ENCODE assay signal across 32 mouse cellular contexts in genomic region chr10:79546483-79546882, GRCm38 (mm10). TPM values are rescaled to one million over a fixed set of nuclear protein-coding genes. Genes with fewer than 3 reads are reported as not detected.
DNase-seq lines count a peak whose midpoint lies in the region; ATAC-seq and TF ChIP-seq lines count a peak whose summit lies in the region.
"Had no signal": no experiment of that assay in that cellular context is flagged by ENCODE, and none has a peak within 500 bp of the region (broad histone marks: within the 10 kb centered on the region; RNA-seq: fewer than 3 reads in every experiment).

No protein-coding gene starts in this region.

- no peak overlapping the region for H3K9ac ChIP-seq in liver, embryonic 11.5 days (ENCODE audit: low read depth, low read length)
- H3K9ac ChIP-seq in liver, embryonic 12.5 days: no peak overlapping the region
- no peak overlapping the region for H3K9ac ChIP-seq in stomach, postnatal 0 days (ENCODE audit: low read length)
- H3K9ac ChIP-seq: embryonic facial prominence, embryonic 13.5 days; forebrain, embryonic 13.5 days; forebrain, postnatal 0 days; hindbrain, embryonic 13.5 days had no signal

- ATAC-seq in liver, embryonic 11.5 days (replicated peaks; ENCODE audit: low FRiP score): no peak
- ATAC-seq in liver, embryonic 12.5 days: no peak
- no peak for ATAC-seq in stomach, postnatal 0 days (ENCODE audit: low FRiP score, low TSS enrichment)
- ATAC-seq: forebrain, embryonic 13.5 days; forebrain, postnatal 0 days; hindbrain, embryonic 16.5 days; Patski had no signal

- H3K4me2 ChIP-seq in liver, embryonic 11.5 days: no peak overlapping the region
- H3K4me2 ChIP-seq in liver, embryonic 12.5 days: no peak overlapping the region
- H3K4me2 ChIP-seq in stomach, postnatal 0 days (replicated peaks; ENCODE audit: low read depth): no peak overlapping the region
- H3K4me2 ChIP-seq: embryonic facial prominence, embryonic 13.5 days; forebrain, embryonic 13.5 days; heart, embryonic 11.5 days; hindbrain, embryonic 13.5 days had no signal

- no peaks in the 10 kb centered on the region for H3K9me3 ChIP-seq in heart, embryonic 10.5 days
- no peaks in the 10 kb centered on the region for H3K9me3 ChIP-seq in liver, embryonic 11.5 days (ENCODE audit: control insufficient read depth, low read length)
- no peaks in the 10 kb centered on the region for H3K9me3 ChIP-seq in liver, embryonic 12.5 days (replicated peaks)
- H3K9me3 ChIP-seq in stomach, postnatal 0 days (ENCODE audit: control insufficient read depth, low read length): no peaks in the 10 kb centered on the region
- H3K9me3 ChIP-seq: embryonic facial prominence, embryonic 10.5 days; embryonic facial prominence, embryonic 13.5 days; forebrain, embryonic 13.5 days; hindbrain, embryonic 10.5 days; hindbrain, embryonic 13.5 days had no signal

- H3K27ac ChIP-seq in heart, embryonic 10.5 days: no peak overlapping the region
- no peak overlapping the region for H3K27ac ChIP-seq in liver, embryonic 11.5 days (ENCODE audit: low read depth, low read length)
- H3K27ac ChIP-seq in liver, embryonic 12.5 days: no peak overlapping the region
- no peak overlapping the region for H3K27ac ChIP-seq in stomach, postnatal 0 days (replicated peaks)
- H3K27ac ChIP-seq: embryonic facial prominence, embryonic 10.5 days; embryonic facial prominence, embryonic 13.5 days; forebrain, embryonic 13.5 days; gastrocnemius, adult 2 months; hindbrain, embryonic 10.5 days; hindbrain, embryonic 13.5 days had no signal

- peak; percentile 1 for DNase-seq in cerebellum, adult 11-12 months
- DNase-seq in cerebellum, adult 8-10 months: no peak
- DNase-seq in heart, embryonic 10.5 days (ENCODE audit: low spot score): peak; percentile 60
- no peak for DNase-seq in heart, postnatal 14 days
- DNase-seq in liver, embryonic 11.5 days (ENCODE audit: low spot score): peak; percentile 28
- DNase-seq in stomach, postnatal 0 days (ENCODE audit: low spot score): peak; percentile 8
- DNase-seq: adrenal gland, postnatal 10 days; adrenal gland, postnatal 36 days; cerebellum, postnatal 36 days; embryo, embryonic 11 days; forebrain, postnatal 0 days; gastrocnemius, adult 2 months; gastrocnemius, postnatal 14 days; heart, adult 18-20 months; heart, postnatal 36 days had no signal

- H3K4me1 ChIP-seq in heart, embryonic 10.5 days: peaks cover 23% of the 10 kb centered on the region; the same call in 1 of the 2 replicates
- H3K4me1 ChIP-seq in liver, embryonic 11.5 days (replicated peaks; ENCODE audit: control insufficient read depth, insufficient read depth, low read length): no peaks in the 10 kb centered on the region
- no peaks in the 10 kb centered on the region for H3K4me1 ChIP-seq in liver, embryonic 12.5 days
- H3K4me1 ChIP-seq in stomach, postnatal 0 days (replicated peaks; ENCODE audit: control insufficient read depth, insufficient read depth): no peaks in the 10 kb centered on the region
- H3K4me1 ChIP-seq: embryonic facial prominence, embryonic 10.5 days; embryonic facial prominence, embryonic 13.5 days; forebrain, embryonic 13.5 days; hindbrain, embryonic 10.5 days; hindbrain, embryonic 13.5 days had no signal

- H3K36me3 ChIP-seq in heart, embryonic 10.5 days: peaks cover 88% of the 10 kb centered on the region
- H3K36me3 ChIP-seq in liver, embryonic 11.5 days (ENCODE audit: control insufficient read depth, insufficient read depth, low read length): peaks cover 49% of the 10 kb centered on the region
- H3K36me3 ChIP-seq in liver, embryonic 12.5 days: peaks cover 93% of the 10 kb centered on the region
- peaks cover 37% of the 10 kb centered on the region for H3K36me3 ChIP-seq in stomach, postnatal 0 days (ENCODE audit: control insufficient read depth, insufficient read depth, low read length)
- H3K36me3 ChIP-seq: G1E had no signal

- intact Hi-C loops in heart, postnatal 14 days (cut with DNase I): no loop called here

- WGBS in heart, embryonic 10.5 days: 89% methylated on average over 11 of the region's 11 CpGs
- 88% methylated on average over 11 of the region's 11 CpGs for WGBS in liver, embryonic 11.5 days
- WGBS in liver, embryonic 12.5 days (ENCODE audit: insufficient replicate concordance): 83% methylated on average over 11 of the region's 11 CpGs
- 86% methylated on average over 11 of the region's 11 CpGs for WGBS in stomach, postnatal 0 days

- H3K4me3 ChIP-seq in heart, embryonic 10.5 days: no peak overlapping the region
- H3K4me3 ChIP-seq in liver, embryonic 11.5 days (ENCODE audit: low read depth, low read length): no peak overlapping the region
- H3K4me3 ChIP-seq in liver, embryonic 12.5 days: no peak overlapping the region
- no peak overlapping the region for H3K4me3 ChIP-seq in stomach, postnatal 0 days (ENCODE audit: low read depth, low read length)
- H3K4me3 ChIP-seq: embryonic facial prominence, embryonic 10.5 days; embryonic facial prominence, embryonic 13.5 days; erythroblast, embryonic 14.5 days; forebrain, embryonic 13.5 days; gastrocnemius, adult 2 months; hindbrain, embryonic 10.5 days; hindbrain, embryonic 13.5 days had no signal

- no peak for TF ChIP-seq CTCF in stomach, postnatal 0 days (IDR thresholded peaks at IDR 0.05; ENCODE audit: low read depth)

- no peaks in the 10 kb centered on the region for H3K27me3 ChIP-seq in heart, embryonic 10.5 days (ENCODE audit: insufficient read depth, poor library complexity, severe bottlenecking)
- H3K27me3 ChIP-seq in liver, embryonic 11.5 days (replicated peaks; ENCODE audit: control insufficient read depth, insufficient read depth, low read length): no peaks in the 10 kb centered on the region
- no peaks in the 10 kb centered on the region for H3K27me3 ChIP-seq in liver, embryonic 12.5 days (replicated peaks)
- H3K27me3 ChIP-seq in stomach, postnatal 0 days (ENCODE audit: control insufficient read depth, insufficient read depth, low read length): no peaks in the 10 kb centered on the region
- H3K27me3 ChIP-seq: CH12.LX; embryonic facial prominence, embryonic 13.5 days; forebrain, embryonic 13.5 days; hindbrain, embryonic 13.5 days; Patski had no signal

- no peak for TF ChIP-seq EP300 in stomach, postnatal 0 days (optimal IDR thresholded peaks at IDR 0.05)

RNA-seq across cellular contexts. Expression of gene Mier2, which starts 8.5 kb away (rescaled TPM):
- 46.6 and 53.9 TPM in 2 replicates for polyA plus RNA-seq in heart, embryonic 10.5 days (2016; fragmentation: Nextera tagmentation; extraction: Ambion mirVana)
- 10 to 100 TPM in 1 of 2 experiments, 1 to 10 TPM in 1; 9.2 to 12.4 TPM for total RNA-seq in heart, postnatal 14 days (2021)
- polyA plus RNA-seq in liver, embryonic 11.5 days (2014; fragmentation: Nextera tagmentation; extraction: Ambion mirVana): 33.1 and 36.5 TPM in 2 replicates
- polyA plus RNA-seq in liver, embryonic 12.5 days (2016; fragmentation: Nextera tagmentation; extraction: Ambion mirVana): 20.1 and 20.5 TPM in 2 replicates
- polyA plus RNA-seq in stomach, postnatal 0 days (2015; fragmentation: Nextera tagmentation; extraction: Ambion mirVana): 24.0 and 25.4 TPM in 2 replicates
- total RNA-seq: G1E had no signal

RNA-seq across cellular contexts. Expression of gene Plpp2, which starts 12.9 kb away (rescaled TPM):
- 16.8 and 24.1 TPM in 2 replicates for polyA plus RNA-seq in heart, embryonic 10.5 days (2016; fragmentation: Nextera tagmentation; extraction: Ambion mirVana)
- 1 to 10 TPM; 2.4 to 3.1 TPM for total RNA-seq in heart, postnatal 14 days (2021)
- 27.1 and 30.1 TPM in 2 replicates for polyA plus RNA-seq in liver, embryonic 11.5 days (2014; fragmentation: Nextera tagmentation; extraction: Ambion mirVana)
- polyA plus RNA-seq in liver, embryonic 12.5 days (2016; fragmentation: Nextera tagmentation; extraction: Ambion mirVana): 18.0 and 19.9 TPM in 2 replicates
- 81.8 and 92.1 TPM in 2 replicates for polyA plus RNA-seq in stomach, postnatal 0 days (2015; fragmentation: Nextera tagmentation; extraction: Ambion mirVana)
- total RNA-seq: G1E had no signal

RNA-seq across cellular contexts. Expression of gene Theg, which starts 40.6 kb away (rescaled TPM):
- polyA plus RNA-seq in heart, embryonic 10.5 days (2016; fragmentation: Nextera tagmentation; extraction: Ambion mirVana): not detected in 2 replicates
- total RNA-seq in heart, postnatal 14 days (2021): not detected
- polyA plus RNA-seq in liver, embryonic 11.5 days (2014; fragmentation: Nextera tagmentation; extraction: Ambion mirVana): not detected in 2 replicates
- polyA plus RNA-seq in liver, embryonic 12.5 days (2016; fragmentation: Nextera tagmentation; extraction: Ambion mirVana): not detected in 2 replicates
- not detected in 2 replicates for polyA plus RNA-seq in stomach, postnatal 0 days (2015; fragmentation: Nextera tagmentation; extraction: Ambion mirVana)
- total RNA-seq: adrenal gland, adult 18-20 months; adrenal gland, postnatal 10 days; adrenal gland, postnatal 36 days; CH12.LX; forebrain, postnatal 0 days; G1E; gastrocnemius, adult 2 months; gastrocnemius, postnatal 14 days; gastrocnemius, postnatal 4 days; heart, adult 18-20 months; heart, postnatal 36 days had no signal
- polyA plus RNA-seq: cerebellum, adult 2 months; embryonic facial prominence, embryonic 10.5 days; embryonic facial prominence, embryonic 13.5 days; erythroblast, embryonic 14.5 days; forebrain, embryonic 13.5 days; forebrain, postnatal 0 days; G1E; heart, embryonic 11.5 days; heart, embryonic 14.5 days; heart, postnatal 0 days; hindbrain, embryonic 10.5 days; hindbrain, embryonic 13.5 days; hindbrain, embryonic 16.5 days; Patski had no signal

Comparison
In these comparisons a context has a peak if more than half of its experiments do, and no peak if none do; other contexts are left out.
1. DNase-seq: peak in cerebellum, adult 11-12 months (single experiment), heart, embryonic 10.5 days (single experiment), liver, embryonic 11.5 days (single experiment) and stomach, postnatal 0 days (single experiment); none in cerebellum, adult 8-10 months (single experiment) and heart, postnatal 14 days (0 of 2).